Mouse (Mus musculus) midbrain, embryonic 16.5 days (tissue): ENCODE results near the gene Ltb. TPM values are rescaled to one million over a fixed set of nuclear protein-coding genes. Genes with fewer than 3 reads are reported as not detected.

Source experiments
- ATAC-seq: fragments of 200-750 bp; cut with Nextera tagmentation; 2 replicates; pipeline ENCODE4 v1.8.0; 2017; ENCODE audit warnings: moderate TSS enrichment
- H3K27ac ChIP-seq: fragments of 300-500 bp; sonication (generic); 2 replicates; pipeline ENCODE4 v1.5.1; 2014; ENCODE audit warnings: mild to moderate bottlenecking, low read length, mixed read lengths
- H3K27me3 ChIP-seq: fragments of 300-500 bp; sonication (generic); 2 replicates; pipeline ENCODE4 v1.6.1; 2014; ENCODE audit warnings: low read depth, low read length, mixed read lengths; ENCODE audit not compliant: control insufficient read depth, insufficient read depth
- H3K36me3 ChIP-seq: fragments of 300-500 bp; sonication (generic); 2 replicates; pipeline ENCODE4 v1.6.1; 2014; ENCODE audit warnings: mild to moderate bottlenecking, low read length, moderate library complexity, mixed read lengths; ENCODE audit not compliant: control insufficient read depth, insufficient read depth
- H3K4me1 ChIP-seq: fragments of 300-500 bp; sonication (generic); 2 replicates; pipeline ENCODE4 v1.6.1; 2014; ENCODE audit warnings: mild to moderate bottlenecking, low read length, mixed read lengths; ENCODE audit not compliant: control insufficient read depth, insufficient read depth
- H3K4me2 ChIP-seq: fragments of 300-500 bp; sonication (generic); 2 replicates; pipeline ENCODE4 v1.6.1; 2014; ENCODE audit warnings: mild to moderate bottlenecking, low read length, mixed read lengths
- H3K4me3 ChIP-seq: fragments of 300-500 bp; sonication (generic); 2 replicates; pipeline ENCODE4 v1.5.1; 2014; ENCODE audit warnings: low read depth, mild to moderate bottlenecking, low read length, moderate library complexity, mixed read lengths
- H3K9ac ChIP-seq: fragments of 300-500 bp; sonication (generic); 2 replicates; pipeline ENCODE4 v1.6.1; 2014; ENCODE audit warnings: low read depth, low read length, mixed read lengths
- H3K9me3 ChIP-seq: fragments of 300-500 bp; sonication (generic); replicated peaks from 2 replicates; pipeline ENCODE4 v1.6.1; 2014; ENCODE audit warnings: mild to moderate bottlenecking, low read length, mixed read lengths; ENCODE audit not compliant: control insufficient read depth, poor library complexity, severe bottlenecking
- WGBS: fragments of 180-500 bp; shearing (Covaris S2); extraction: QIAGEN DNeasy Blood & Tissue Kit; methylation state at CpG from one replicate; pipeline ENCODE4 v1.1.7; 2014; 5-methylcytosine and 5-hydroxymethylcytosine counted together
- polyA plus RNA-seq: library from polyadenylated mRNA; unstranded; fragments of >200 nt; fragmentation: Nextera tagmentation; extraction: Ambion mirVana; gene quantifications from 2 replicates; pipeline ENCODE4 v1.2.1, GENCODE M21; 2015

Gene Ltb
- polyA plus RNA-seq, 1 experiment from 2014 or later, result 0.62 TPM

GRCm38 (mm10) chr17:35163326-35164081, 30.7 kb upstream of the Ltb start:
- Histone ChIP-seq H3K27me3 (no peaks in the 10 kb centered on the region), H3K36me3 (peaks cover 28% of the 10 kb centered on the region), H3K4me2 (peak overlapping the region; percentile 71), H3K9me3 (no peaks in the 10 kb centered on the region), H3K27ac (peak overlapping the region; percentile 99), H3K4me3 (peak overlapping the region; percentile 99), H3K9ac (peak overlapping the region; percentile 100), H3K4me1 (peaks cover 29% of the 10 kb centered on the region)
- WGBS, result 8% methylated on average over 8 of the region's 8 CpGs
- ATAC-seq, result no peak

DNA sequence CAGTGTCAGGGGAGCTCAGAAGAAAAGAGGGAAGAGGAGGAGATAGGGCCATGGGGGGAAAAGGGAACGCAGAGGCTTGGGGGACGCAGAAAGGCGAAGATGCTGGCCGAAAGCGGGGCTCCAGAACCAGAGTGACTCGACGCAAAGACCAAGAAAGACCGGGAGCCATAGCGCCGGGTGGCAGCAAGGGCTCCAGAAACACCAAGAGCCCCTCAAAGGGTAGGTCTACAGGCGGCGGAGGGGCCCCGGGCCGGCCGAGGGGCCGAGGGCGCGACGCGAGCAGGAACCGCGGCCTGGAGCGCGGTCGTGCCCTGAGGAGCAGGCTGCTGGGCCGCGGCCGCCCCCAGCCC, 30.0 kb upstream of the Ltb start:
- peak overlapping the region; percentile 99 for H3K27ac ChIP-seq
- H3K4me1 ChIP-seq, result peaks cover 29% of the 10 kb centered on the region
- peak overlapping the region; percentile 99 for H3K4me3 ChIP-seq
- no peaks in the 10 kb centered on the region for H3K27me3 ChIP-seq
- H3K36me3 ChIP-seq, result peaks cover 21% of the 10 kb centered on the region
- H3K9me3 ChIP-seq, result no peaks in the 10 kb centered on the region
- WGBS, result under 1% methylated on average over 26 of the region's 28 CpGs
- ATAC-seq, result no peak
- H3K9ac ChIP-seq, result peak overlapping the region; percentile 100
- peak overlapping the region; percentile 71 for H3K4me2 ChIP-seq

DNA sequence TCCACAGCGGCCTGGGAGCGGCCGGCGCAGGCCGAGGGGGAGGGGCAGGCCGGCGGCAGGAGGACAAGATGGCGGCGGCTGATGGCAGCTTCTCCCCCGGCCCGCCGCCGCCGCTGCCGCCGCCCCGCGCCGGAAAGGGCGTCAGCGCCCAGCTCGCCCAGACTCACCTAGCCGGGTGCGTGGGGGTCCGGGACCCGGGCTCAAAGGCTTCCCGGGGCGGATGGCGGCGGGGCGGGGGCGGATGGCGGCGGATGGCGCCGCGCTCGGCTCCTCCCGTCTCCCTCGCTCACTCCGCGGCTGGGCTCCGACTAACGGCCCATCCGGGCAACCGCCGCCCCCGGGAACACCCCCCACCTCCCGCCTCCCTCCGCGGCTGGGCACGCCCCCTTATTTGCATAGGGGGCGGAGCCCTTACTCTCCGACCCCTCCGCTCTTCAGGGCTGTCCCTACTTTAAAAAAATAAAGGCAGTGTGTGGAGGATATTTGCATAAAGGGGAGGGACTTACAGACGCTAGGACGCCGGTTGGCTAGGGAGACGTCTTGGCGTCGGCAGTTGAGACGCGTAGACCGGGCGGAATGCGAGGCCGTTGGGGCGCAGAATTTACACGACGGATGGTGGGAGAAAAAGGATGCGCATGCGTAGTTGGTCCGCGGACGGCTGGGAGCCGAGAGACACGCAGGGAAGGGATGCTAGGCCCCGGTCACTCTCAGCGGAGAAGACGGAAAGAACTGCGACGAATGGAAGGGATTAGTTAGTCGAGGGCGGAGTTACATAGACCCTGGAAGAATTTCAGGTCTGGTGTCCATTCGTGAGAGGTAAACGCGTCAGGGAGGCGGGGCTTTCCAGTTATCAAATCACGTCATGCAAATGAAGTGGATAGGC, 29.4 kb upstream of the Ltb start, which contains the start of gene Prrc2a:
Gene Prrc2a (minus strand): TSS at position 330 of the 883 bp plus-strand sequence.
- Histone ChIP-seq H3K4me3 (peak within 1 kb of the TSS; percentile 99), H3K4me1 (peaks cover 29% of the 10 kb centered on the region), H3K4me2 (peak within 1 kb of the TSS; percentile 71), H3K27ac (peak within 1 kb of the TSS; percentile 99), H3K36me3 (peaks cover 15% of the 10 kb centered on the region), H3K9me3 (no peaks in the 10 kb centered on the region), H3K9ac (peak within 1 kb of the TSS; percentile 100), H3K27me3 (no peaks in the 10 kb centered on the region)
- ATAC-seq, result peak; percentile 94
- WGBS, result under 1% methylated on average over 43 of the region's 89 CpGs

DNA sequence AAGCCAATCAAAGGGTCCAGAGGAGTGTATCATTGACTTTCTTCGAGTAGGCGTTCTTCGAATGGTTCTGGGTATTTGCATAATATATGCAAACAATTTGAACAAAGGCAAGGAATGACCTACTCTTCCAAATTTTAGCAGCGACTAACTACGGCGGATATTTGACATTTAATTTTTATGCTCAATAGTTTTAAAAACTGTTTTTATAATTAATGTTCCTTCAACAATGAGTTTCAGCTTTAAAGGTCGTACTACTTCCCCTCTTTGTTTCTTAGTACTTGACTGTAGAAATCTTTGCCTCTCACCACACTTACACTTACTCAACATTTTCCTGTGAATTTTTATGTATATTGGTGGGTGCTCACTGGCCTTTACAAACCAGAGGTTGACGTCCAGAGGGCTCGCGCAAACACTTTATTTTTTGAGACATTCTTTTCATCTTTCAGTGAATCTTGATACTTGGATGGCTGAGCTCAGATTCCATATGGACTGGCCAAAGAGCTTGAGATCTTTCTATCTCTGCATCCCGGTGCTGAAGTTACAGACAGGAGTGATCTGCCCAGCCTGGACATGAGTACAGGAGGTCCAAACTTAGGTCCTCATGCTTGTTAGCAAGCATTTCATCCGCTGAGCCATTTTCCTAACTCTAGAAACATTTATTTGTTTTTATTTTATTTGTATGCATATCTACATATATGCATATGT, 28.6 kb upstream of the Ltb start:
- WGBS, result 17% methylated on average over 12 of the region's 12 CpGs
- Histone ChIP-seq H3K36me3 (peaks cover 8% of the 10 kb centered on the region), H3K4me3 (peak overlapping the region; percentile 99), H3K27me3 (no peaks in the 10 kb centered on the region), H3K9ac (peak overlapping the region; percentile 63), H3K4me1 (peaks cover 29% of the 10 kb centered on the region), H3K4me2 (peak overlapping the region; percentile 66), H3K9me3 (no peaks in the 10 kb centered on the region), H3K27ac (peak overlapping the region; percentile 99)
- ATAC-seq, result no peak

GRCm38 (mm10) chr17:35166352-35167035, 27.7 kb upstream of the Ltb start:
- ATAC-seq, result no peak
- peak overlapping the region; percentile 99 for H3K4me3 ChIP-seq
- 66% methylated on average over 8 of the region's 8 CpGs for WGBS

GRCm38 (mm10) chr17:35167794-35168193, 26.4 kb upstream of the Ltb start:
- H3K4me3 ChIP-seq, result no peak overlapping the region
- H3K36me3 ChIP-seq, result no peaks in the 10 kb centered on the region
- H3K9me3 ChIP-seq, result no peaks in the 10 kb centered on the region
- H3K9ac ChIP-seq, result no peak overlapping the region
- no peaks in the 10 kb centered on the region for H3K27me3 ChIP-seq
- 88% methylated on average over 7 of the region's 7 CpGs for WGBS
- H3K27ac ChIP-seq, result no peak overlapping the region
- H3K4me2 ChIP-seq, result no peak overlapping the region
- ATAC-seq, result no peak
- H3K4me1 ChIP-seq, result peaks cover 16% of the 10 kb centered on the region

More at GRCm38 (mm10) chr17:35166352-35167035, 27.7 kb upstream of the Ltb start:
- Histone ChIP-seq H3K27ac (peak overlapping the region; percentile 99), H3K9me3 (no peaks in the 10 kb centered on the region), H3K36me3 (no peaks in the 10 kb centered on the region; the same call in 1 of the 2 replicates), H3K4me2 (peak overlapping the region; percentile 66), H3K9ac (peak overlapping the region; percentile 63; the same call in 1 of the 2 replicates), H3K4me1 (peaks cover 27% of the 10 kb centered on the region), H3K27me3 (no peaks in the 10 kb centered on the region)

DNA sequence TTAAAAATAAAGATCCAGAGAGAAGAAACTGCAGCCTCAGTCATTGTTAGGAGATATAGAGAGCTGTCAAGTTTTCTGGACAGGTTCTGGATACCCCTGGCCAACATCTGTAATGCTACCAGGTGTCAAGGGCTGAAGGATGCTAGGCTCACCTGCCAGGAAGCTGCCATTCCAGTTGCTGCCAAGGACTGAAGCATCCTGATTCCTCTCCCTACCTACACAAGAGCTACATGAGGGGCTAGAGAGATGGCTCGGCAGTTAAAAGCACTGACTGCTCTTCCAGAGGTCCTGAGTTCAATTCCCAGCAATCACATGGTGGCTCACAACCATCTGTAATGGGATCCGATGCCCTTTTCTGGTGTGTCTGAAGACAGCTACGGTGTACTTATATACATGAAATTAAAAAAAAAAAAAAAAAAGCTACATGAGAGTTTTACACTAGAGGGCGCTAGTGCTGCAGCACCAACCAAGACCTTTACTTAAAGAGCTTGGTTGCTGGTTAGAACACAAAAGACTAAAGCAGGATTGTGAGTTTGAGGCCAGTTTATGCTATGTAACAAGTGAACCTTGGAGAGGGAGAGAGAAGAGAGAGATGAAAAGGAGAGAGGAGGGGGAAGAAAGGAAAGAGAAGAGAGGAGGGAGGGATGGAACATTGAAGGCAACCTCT, 25.6 kb upstream of the Ltb start:
- no peak for ATAC-seq
- peaks cover 10% of the 10 kb centered on the region for H3K4me1 ChIP-seq
- H3K4me3 ChIP-seq, result no peak overlapping the region
- H3K9me3 ChIP-seq, result no peaks in the 10 kb centered on the region
- H3K27me3 ChIP-seq, result no peaks in the 10 kb centered on the region
- no peak overlapping the region for H3K4me2 ChIP-seq
- WGBS, result 18% methylated on average over 4 of the region's 4 CpGs
- H3K27ac ChIP-seq, result no peak overlapping the region
- H3K36me3 ChIP-seq, result no peaks in the 10 kb centered on the region
- no peak overlapping the region for H3K9ac ChIP-seq
